Mouse (Mus musculus) hindbrain, embryonic 13.5 days (tissue): Measurements from ENCODE around the gene St6galnac3. TPM values are rescaled to one million over a fixed set of nuclear protein-coding genes. Genes with fewer than 3 reads are reported as not detected.

ENCODE experiments used
- ATAC-seq: fragments of 200-750 bp; cut with Nextera tagmentation; 2 replicates; pipeline ENCODE4 v1.8.0; 2017; ENCODE audit warnings: moderate TSS enrichment; ENCODE audit not compliant: low FRiP score
- H3K27ac ChIP-seq: fragments of 300-500 bp; sonication (generic); 2 replicates; pipeline ENCODE4 v1.5.1; 2015; ENCODE audit warnings: inconsistent platforms, mild to moderate bottlenecking, moderate library complexity
- H3K27me3 ChIP-seq: fragments of 300-500 bp; sonication (generic); 2 replicates; pipeline ENCODE4 v1.6.1; 2015; ENCODE audit warnings: mild to moderate bottlenecking, inconsistent platforms
- H3K36me3 ChIP-seq: fragments of 300-500 bp; sonication (generic); 2 replicates; pipeline ENCODE4 v1.6.1; 2015; ENCODE audit warnings: mild to moderate bottlenecking, inconsistent platforms
- H3K4me1 ChIP-seq: fragments of 300-500 bp; sonication (generic); replicated peaks from 2 replicates; pipeline ENCODE4 v1.6.1; 2015; ENCODE audit warnings: inconsistent platforms
- H3K4me2 ChIP-seq: fragments of 300-500 bp; sonication (generic); 2 replicates; pipeline ENCODE4 v1.6.1; 2015; ENCODE audit warnings: inconsistent platforms, mild to moderate bottlenecking, moderate library complexity
- H3K4me3 ChIP-seq: fragments of 300-500 bp; sonication (generic); 2 replicates; pipeline ENCODE4 v1.5.1; 2015; ENCODE audit warnings: mild to moderate bottlenecking, inconsistent platforms
- H3K9ac ChIP-seq: fragments of 300-500 bp; sonication (generic); 2 replicates; pipeline ENCODE4 v1.6.1; 2015; ENCODE audit warnings: mild to moderate bottlenecking, inconsistent platforms
- H3K9me3 ChIP-seq: fragments of 300-500 bp; sonication (generic); 2 replicates; pipeline ENCODE4 v1.6.1; 2016; ENCODE audit warnings: inconsistent platforms
- WGBS: fragments of 180-500 bp; shearing (Covaris S2); methylation state at CpG from one replicate; pipeline ENCODE4 v1.1.7; 2015; 5-methylcytosine and 5-hydroxymethylcytosine counted together
- polyA plus RNA-seq: library from polyadenylated mRNA; unstranded; fragments of >200 nt; fragmentation: Nextera tagmentation; extraction: Ambion mirVana; gene quantifications from 2 replicates; pipeline ENCODE4 v1.2.1, GENCODE M21; 2015

The St6galnac3 gene
- polyA plus RNA-seq, 1 experiment from 2014 or later = 30.3 TPM

GRCm38 (mm10) chr3:153593978-153594377 lies 131.0 kb downstream of the St6galnac3 start:
- Histone ChIP-seq H3K36me3 (no peaks in the 10 kb centered on the region), H3K27me3 (no peaks in the 10 kb centered on the region), H3K9ac (no peak overlapping the region), H3K4me2 (no peak overlapping the region), H3K27ac (peak overlapping the region; percentile 35), H3K4me1 (peaks cover 40% of the 10 kb centered on the region; the same call in 1 of the 2 replicates), H3K9me3 (no peaks in the 10 kb centered on the region), H3K4me3 (no peak overlapping the region)
- no peak for ATAC-seq
- 77% methylated on average over 4 of the region's 4 CpGs for WGBS

GRCm38 (mm10) chr3:153593103-153593502 lies 131.9 kb downstream of the St6galnac3 start:
- H3K27ac ChIP-seq = peak overlapping the region; percentile 36; the same call in 1 of the 2 replicates
- no peaks in the 10 kb centered on the region for H3K36me3 ChIP-seq
- H3K4me1 ChIP-seq = peaks cover 43% of the 10 kb centered on the region; the same call in 1 of the 2 replicates
- WGBS = 79% methylated on average over 3 of the region's 3 CpGs
- no peaks in the 10 kb centered on the region for H3K27me3 ChIP-seq
- H3K9me3 ChIP-seq = no peaks in the 10 kb centered on the region
- no peak overlapping the region for H3K4me3 ChIP-seq
- no peak overlapping the region for H3K4me2 ChIP-seq
- no peak overlapping the region for H3K9ac ChIP-seq
- ATAC-seq = no peak

- no peak for ATAC-seq
- Histone ChIP-seq H3K9ac (no peak overlapping the region), H3K27ac (no peak overlapping the region), H3K4me1 (peaks cover 28% of the 10 kb centered on the region), H3K4me2 (no peak overlapping the region), H3K9me3 (no peaks in the 10 kb centered on the region), H3K36me3 (no peaks in the 10 kb centered on the region), H3K4me3 (no peak overlapping the region), H3K27me3 (no peaks in the 10 kb centered on the region)
- WGBS = 68% methylated on average over 1 of the region's 1 CpGs
Observed at GRCm38 (mm10) chr3:153587594-153587993, 137.4 kb downstream of the St6galnac3 start.

- H3K9me3 ChIP-seq = no peaks in the 10 kb centered on the region
- H3K4me2 ChIP-seq = no peak overlapping the region
- H3K36me3 ChIP-seq = no peaks in the 10 kb centered on the region
- H3K4me3 ChIP-seq = no peak overlapping the region
- H3K27ac ChIP-seq = no peak overlapping the region
- ATAC-seq = no peak
- WGBS = 39% methylated on average over 3 of the region's 3 CpGs
- H3K9ac ChIP-seq = no peak overlapping the region
- peaks cover 30% of the 10 kb centered on the region for H3K4me1 ChIP-seq
- no peaks in the 10 kb centered on the region for H3K27me3 ChIP-seq
Observed at GRCm38 (mm10) chr3:153584836-153585235, 140.1 kb downstream of the St6galnac3 start.

- H3K4me3 ChIP-seq = no peak overlapping the region
- no peak overlapping the region for H3K9ac ChIP-seq
- no peak overlapping the region for H3K4me2 ChIP-seq
- H3K27ac ChIP-seq = no peak overlapping the region
- no peaks in the 10 kb centered on the region for H3K36me3 ChIP-seq
- peaks cover 21% of the 10 kb centered on the region for H3K4me1 ChIP-seq
- no peak for ATAC-seq
- 73% methylated on average over 4 of the region's 4 CpGs for WGBS
- no peaks in the 10 kb centered on the region; the same call in 1 of the 2 replicates for H3K9me3 ChIP-seq
- H3K27me3 ChIP-seq = no peaks in the 10 kb centered on the region
Observed at GRCm38 (mm10) chr3:153582065-153582464, 142.9 kb downstream of the St6galnac3 start.

- ATAC-seq = no peak
- peaks cover 21% of the 10 kb centered on the region for H3K4me1 ChIP-seq
- no peak overlapping the region for H3K4me2 ChIP-seq
- WGBS = 61% methylated on average over 2 of the region's 2 CpGs
- no peaks in the 10 kb centered on the region; the same call in 1 of the 2 replicates for H3K9me3 ChIP-seq
- H3K27me3 ChIP-seq = no peaks in the 10 kb centered on the region
- H3K9ac ChIP-seq = no peak overlapping the region
- H3K4me3 ChIP-seq = no peak overlapping the region
- no peaks in the 10 kb centered on the region for H3K36me3 ChIP-seq
- H3K27ac ChIP-seq = no peak overlapping the region
Observed at GRCm38 (mm10) chr3:153580625-153581024, 144.3 kb downstream of the St6galnac3 start.

GRCm38 (mm10) chr3:153580136-153580535 lies 144.8 kb downstream of the St6galnac3 start:
- Histone ChIP-seq H3K27ac (no peak overlapping the region), H3K27me3 (no peaks in the 10 kb centered on the region), H3K4me3 (no peak overlapping the region), H3K4me1 (peaks cover 21% of the 10 kb centered on the region), H3K36me3 (no peaks in the 10 kb centered on the region), H3K4me2 (no peak overlapping the region), H3K9ac (no peak overlapping the region), H3K9me3 (no peaks in the 10 kb centered on the region; the same call in 1 of the 2 replicates)
- 84% methylated on average over 3 of the region's 3 CpGs for WGBS
- no peak for ATAC-seq

GRCm38 (mm10) chr3:153577286-153577685 lies 147.7 kb downstream of the St6galnac3 start:
- no peak overlapping the region for H3K9ac ChIP-seq
- H3K27ac ChIP-seq = no peak overlapping the region
- H3K9me3 ChIP-seq = no peaks in the 10 kb centered on the region; the same call in 1 of the 2 replicates
- no peaks in the 10 kb centered on the region for H3K36me3 ChIP-seq
- no peak overlapping the region for H3K4me2 ChIP-seq
- no peak for ATAC-seq
- peaks cover 10% of the 10 kb centered on the region for H3K4me1 ChIP-seq
- no peak overlapping the region for H3K4me3 ChIP-seq
- H3K27me3 ChIP-seq = no peaks in the 10 kb centered on the region
- 69% methylated on average over 2 of the region's 2 CpGs for WGBS

- Histone ChIP-seq H3K4me1 (peaks cover 4% of the 10 kb centered on the region; the same call in 1 of the 2 replicates), H3K4me3 (no peak overlapping the region), H3K36me3 (no peaks in the 10 kb centered on the region), H3K9ac (no peak overlapping the region), H3K27ac (no peak overlapping the region), H3K9me3 (no peaks in the 10 kb centered on the region), H3K4me2 (no peak overlapping the region), H3K27me3 (no peaks in the 10 kb centered on the region)
- 93% methylated on average over 11 of the region's 11 CpGs for WGBS
- no peak for ATAC-seq
Observed at GRCm38 (mm10) chr3:153571152-153571551, 153.8 kb downstream of the St6galnac3 start.

- no peak for ATAC-seq
- no peaks in the 10 kb centered on the region for H3K36me3 ChIP-seq
- 88% methylated on average over 3 of the region's 3 CpGs for WGBS
Observed at GRCm38 (mm10) chr3:153568815-153569214, 156.2 kb downstream of the St6galnac3 start.

GRCm38 (mm10) chr3:153567913-153568312 lies 157.1 kb downstream of the St6galnac3 start:
- ATAC-seq = no peak

More at GRCm38 (mm10) chr3:153568815-153569214, 156.2 kb downstream of the St6galnac3 start:
- Histone ChIP-seq H3K4me3 (no peak overlapping the region), H3K4me1 (peaks cover 14% of the 10 kb centered on the region), H3K27ac (no peak overlapping the region), H3K9ac (no peak overlapping the region), H3K9me3 (no peaks in the 10 kb centered on the region), H3K27me3 (no peaks in the 10 kb centered on the region), H3K4me2 (no peak overlapping the region)

GRCm38 (mm10) chr3:153567512-153567911 lies 157.5 kb downstream of the St6galnac3 start:
- H3K4me3 ChIP-seq = no peak overlapping the region
- ATAC-seq = no peak
- WGBS = 75% methylated on average over 4 of the region's 4 CpGs
- no peaks in the 10 kb centered on the region for H3K27me3 ChIP-seq
- no peak overlapping the region for H3K27ac ChIP-seq
- H3K4me2 ChIP-seq = no peak overlapping the region
- H3K36me3 ChIP-seq = no peaks in the 10 kb centered on the region
- H3K9me3 ChIP-seq = no peaks in the 10 kb centered on the region
- no peak overlapping the region for H3K9ac ChIP-seq
- peaks cover 14% of the 10 kb centered on the region for H3K4me1 ChIP-seq

More at GRCm38 (mm10) chr3:153567913-153568312, 157.1 kb downstream of the St6galnac3 start:
- H3K4me2 ChIP-seq = no peak overlapping the region
- WGBS = 68% methylated on average over 3 of the region's 3 CpGs
- H3K27ac ChIP-seq = no peak overlapping the region
- no peaks in the 10 kb centered on the region for H3K9me3 ChIP-seq
- H3K36me3 ChIP-seq = no peaks in the 10 kb centered on the region
- H3K4me3 ChIP-seq = no peak overlapping the region
- H3K4me1 ChIP-seq = peaks cover 14% of the 10 kb centered on the region
- H3K27me3 ChIP-seq = no peaks in the 10 kb centered on the region
- no peak overlapping the region for H3K9ac ChIP-seq

GRCm38 (mm10) chr3:153566100-153566499 lies 158.9 kb downstream of the St6galnac3 start:
- 92% methylated on average over 2 of the region's 2 CpGs for WGBS
- no peak for ATAC-seq

More at GRCm38 (mm10) chr3:153566100-153566499, 158.9 kb downstream of the St6galnac3 start:
- H3K4me1 ChIP-seq = peaks cover 14% of the 10 kb centered on the region
- no peak overlapping the region for H3K4me2 ChIP-seq
- H3K4me3 ChIP-seq = no peak overlapping the region
- no peaks in the 10 kb centered on the region for H3K27me3 ChIP-seq
- H3K9me3 ChIP-seq = no peaks in the 10 kb centered on the region
- H3K27ac ChIP-seq = no peak overlapping the region
- H3K36me3 ChIP-seq = no peaks in the 10 kb centered on the region
- H3K9ac ChIP-seq = no peak overlapping the region
